Mouse (Mus musculus) urinary bladder, postnatal 10 days (tissue): ENCODE measurements around the gene Tmprss11d.
"Not testable (repeated sequence)": the region's sequence is repeated elsewhere in the genome, so short reads cannot be mapped to it uniquely, and the experiment has no call there.

Experiments
- DNase-seq: peaks from one replicate; pipeline ENCODE4 v3.0.0; 2022; ENCODE audit warnings: low spot score

Tmprss11d gene

DNA sequence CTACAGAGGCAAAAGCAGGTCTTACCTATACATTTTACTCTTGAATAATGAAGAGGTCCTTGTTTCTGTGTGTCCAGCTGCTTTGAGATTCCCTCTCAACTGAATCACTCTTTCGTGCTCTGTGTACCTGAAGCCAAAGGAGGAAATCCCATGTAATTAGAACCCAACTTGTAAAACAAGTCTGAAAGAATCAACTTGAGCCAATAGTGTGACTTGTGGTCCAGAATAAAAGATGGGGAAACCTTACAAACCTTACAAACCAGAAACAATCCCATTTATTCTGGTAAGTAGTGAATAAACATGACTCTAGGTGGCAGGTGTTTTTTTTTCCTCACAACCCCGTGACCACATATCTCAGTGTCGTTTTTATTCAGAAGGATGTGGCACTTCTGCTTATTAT lies at the start of gene Tmprss11d:
TSS of gene Tmprss11d (minus strand) at position 101 of the 400 bp plus-strand sequence.
- DNase-seq = no peak

GRCm38 (mm10) chr5:86421323-86422028 lies 48.3 kb upstream of the Tmprss11d start:
- DNase-seq = no peak

GRCm38 (mm10) chr5:86419494-86419893 lies 46.3 kb upstream of the Tmprss11d start:
- DNase-seq = no peak

DNA sequence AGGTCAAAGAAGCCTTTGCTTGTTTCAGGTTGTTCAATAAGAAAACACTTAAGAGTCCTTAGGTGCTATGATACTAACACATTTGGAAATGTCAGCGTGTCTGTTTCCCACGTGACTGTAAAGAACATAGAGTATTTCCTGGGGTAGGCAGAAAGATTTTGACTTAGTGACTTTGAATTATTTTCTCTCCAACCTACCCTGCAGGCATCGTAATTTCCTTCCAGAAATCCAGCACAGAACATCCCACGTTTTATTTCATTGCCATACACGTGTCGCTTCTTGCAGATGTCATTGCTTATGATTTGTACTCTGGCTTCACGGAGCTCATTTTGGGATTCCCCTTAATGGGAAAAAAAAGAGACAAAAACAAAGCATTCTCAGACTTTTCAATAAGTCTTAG lies 41.1 kb upstream of the Tmprss11d start:
- DNase-seq = no peak

DNA sequence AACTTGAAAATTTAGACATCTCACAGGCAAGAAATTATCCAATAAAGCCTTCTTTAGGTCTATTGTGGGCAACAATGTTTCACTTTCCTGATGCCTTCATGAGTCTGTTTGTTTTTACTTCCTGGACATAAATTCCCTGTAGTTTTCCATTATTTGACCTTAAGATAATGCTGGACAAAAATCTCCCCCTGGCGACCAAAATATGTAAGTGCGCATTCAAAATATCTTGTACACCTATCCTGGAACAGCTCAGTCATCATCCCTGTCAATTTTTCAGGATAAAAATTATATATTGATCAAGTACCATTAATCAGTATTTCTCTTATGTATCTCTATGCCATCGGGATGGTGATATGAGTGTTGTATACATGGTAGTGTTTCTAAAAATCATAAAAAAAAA lies 37.6 kb upstream of the Tmprss11d start:
- no peak for DNase-seq

- no peak for DNase-seq
These were observed 34.7 kb upstream of the Tmprss11d start for GRCm38 (mm10) chr5:86407941-86408340.

DNA sequence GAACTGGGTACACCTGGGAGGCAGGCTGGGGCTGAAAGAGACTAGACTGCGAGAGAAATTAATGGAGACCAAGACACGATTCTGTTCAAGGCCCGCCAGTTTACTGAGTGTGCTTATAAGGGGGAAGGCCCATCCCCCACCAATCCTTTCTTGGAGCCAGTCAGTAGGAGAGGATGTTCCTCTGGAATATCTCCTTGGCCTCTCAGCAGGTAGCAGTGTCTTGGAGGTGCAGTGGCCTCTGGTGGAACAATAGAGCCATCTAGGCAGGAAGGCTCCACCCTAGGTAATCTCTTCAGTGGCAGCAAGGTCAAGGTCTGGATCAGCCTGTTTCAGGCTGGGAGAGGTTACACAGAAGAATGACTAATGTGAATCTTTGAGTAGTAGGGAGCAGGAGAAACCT lies 34.0 kb upstream of the Tmprss11d start:
- DNase-seq = no peak

DNA sequence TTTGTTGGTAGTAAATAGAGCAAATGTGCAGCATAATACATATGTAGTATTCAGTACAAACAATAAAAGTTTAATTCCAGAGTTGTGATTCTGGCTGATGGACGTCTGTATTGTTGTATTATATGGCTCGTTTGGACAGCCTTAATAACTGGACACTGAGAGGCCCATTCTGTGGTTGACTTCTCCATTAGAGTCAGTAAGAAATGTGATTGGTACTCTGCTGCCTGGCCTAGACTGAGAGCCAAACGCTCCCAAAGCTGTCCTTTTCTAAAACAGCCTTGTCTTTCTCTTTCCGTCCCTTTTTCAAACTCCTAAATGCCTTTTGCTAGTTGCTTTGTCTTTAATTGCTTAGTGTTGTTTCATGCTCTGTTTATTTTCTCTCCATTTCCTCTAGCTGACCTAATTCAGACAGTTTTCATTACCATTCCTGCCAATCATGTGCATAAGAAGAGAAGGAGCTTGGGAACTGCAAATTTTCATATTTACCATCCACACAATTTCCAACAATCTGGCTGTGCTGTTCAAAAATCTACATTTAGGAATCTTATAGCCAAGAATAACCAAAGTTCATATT lies 13.7 kb downstream of the Tmprss11d start:
- no peak for DNase-seq

DNA sequence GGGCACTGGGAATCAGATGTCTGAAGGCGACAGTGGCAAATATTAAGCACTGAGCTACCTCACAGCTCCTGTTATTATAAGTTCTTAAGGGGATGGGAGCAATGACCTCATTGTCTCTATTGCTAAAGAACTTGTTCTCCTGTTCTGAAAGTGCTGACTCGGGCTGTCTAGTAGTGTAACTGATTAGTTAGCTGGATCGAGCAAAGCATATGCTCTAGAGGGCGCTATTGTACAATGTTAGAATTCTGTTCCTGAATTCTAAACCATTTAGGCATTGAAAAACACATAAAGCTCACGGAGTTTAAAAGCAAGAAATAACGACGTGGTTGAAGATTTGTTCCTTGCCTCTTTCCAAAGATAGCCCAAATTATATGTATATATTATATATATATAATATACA lies 20.3 kb downstream of the Tmprss11d start:
- no peak for DNase-seq

DNA sequence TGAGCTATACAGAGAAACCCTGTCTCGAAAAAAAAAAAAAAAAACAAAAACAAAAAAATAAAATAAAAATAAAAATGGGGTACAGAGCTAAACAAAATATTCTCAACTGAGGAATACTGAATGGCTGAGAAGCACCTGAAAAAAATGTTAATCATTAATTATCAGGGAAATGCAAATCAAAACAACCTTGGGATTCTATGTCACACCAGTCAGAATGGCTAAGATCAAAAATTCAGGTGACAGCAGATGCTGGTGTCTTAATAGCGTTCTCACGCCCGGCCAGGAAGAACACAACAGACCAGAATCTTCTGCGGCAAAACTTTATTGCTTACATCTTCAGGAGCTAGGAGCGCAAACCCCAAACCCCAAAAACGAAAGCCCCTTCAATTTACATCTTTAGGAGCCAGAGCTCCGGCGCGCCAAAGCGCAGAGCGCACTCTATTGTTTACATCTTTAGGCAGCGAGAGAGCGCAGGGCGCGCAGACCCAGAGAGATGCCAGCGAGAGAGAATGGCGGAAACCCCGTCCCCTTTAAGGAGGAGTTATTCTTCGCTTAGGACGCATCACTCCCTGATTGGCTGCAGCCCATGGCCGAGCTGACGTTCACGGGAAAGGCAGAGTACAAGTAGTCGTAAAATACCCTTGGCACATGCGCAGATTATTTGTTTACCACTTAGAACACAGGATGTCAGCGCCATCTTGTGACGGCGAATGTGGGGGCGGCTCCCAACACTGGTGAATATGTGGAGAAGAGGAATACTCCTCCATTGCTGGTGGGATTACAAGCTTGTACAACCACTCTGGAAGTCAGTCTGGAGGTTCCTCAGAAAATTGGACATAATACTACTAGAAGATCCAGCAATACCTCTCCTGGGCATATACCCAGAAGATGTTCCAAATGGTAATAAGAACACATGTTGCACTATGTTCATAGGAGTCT lies 54.9 kb downstream of the Tmprss11d start:
- not testable (repeated sequence) for DNase-seq

DNA sequence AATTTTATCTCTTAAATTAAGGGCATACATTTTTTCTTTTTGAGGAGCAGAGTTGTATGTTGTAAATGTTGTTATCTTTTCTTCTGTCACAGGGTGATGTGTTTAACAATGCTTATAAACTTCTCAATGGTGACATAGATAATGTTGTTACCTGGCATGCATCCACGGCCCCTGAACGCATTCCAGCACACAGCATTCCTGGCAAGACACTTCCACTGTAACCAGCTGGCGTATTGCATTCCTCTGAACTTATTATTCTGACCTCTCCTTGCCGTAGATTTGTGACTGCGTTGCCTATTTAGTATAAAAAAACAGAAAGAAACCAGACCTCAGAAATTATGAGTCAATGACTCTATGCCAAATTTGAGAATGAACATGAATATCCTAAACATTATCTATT lies 67.1 kb downstream of the Tmprss11d start:
- no peak for DNase-seq

- DNase-seq = no peak
These were observed 69.3 kb downstream of the Tmprss11d start for GRCm38 (mm10) chr5:86303877-86304276.

DNA sequence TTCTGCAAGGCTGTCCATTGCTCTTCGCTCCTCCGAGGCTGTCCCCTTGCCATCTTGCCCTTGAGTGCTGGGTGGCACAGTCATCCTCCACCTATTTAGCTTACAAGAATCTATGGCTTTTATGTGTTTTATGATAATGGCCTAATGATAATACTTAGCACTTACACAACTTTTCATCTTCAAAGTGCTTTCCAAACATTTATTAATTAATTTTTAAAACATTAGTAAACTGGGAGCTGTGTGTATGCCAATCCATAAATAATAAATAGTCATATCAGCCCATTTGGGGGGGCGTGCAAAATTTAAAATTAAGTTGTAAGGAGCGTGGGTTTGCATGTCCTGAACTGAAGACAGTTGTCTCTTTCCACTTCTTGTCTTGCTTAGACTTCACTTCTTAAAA lies 84.0 kb downstream of the Tmprss11d start, which contains the start of gene Tmprss11c:
TSS of gene Tmprss11c (minus strand) at position 101 of the 400 bp plus-strand sequence.
- DNase-seq = no peak
